In genomic region chr2:163659431-163659830, GRCm38 (mm10) we compare ENCODE assay signal across 8 mouse cellular contexts. TPM values are rescaled to one million over a fixed set of nuclear protein-coding genes. Genes with fewer than 3 reads are reported as not detected.
DNase-seq lines count a peak whose midpoint lies in the region; ATAC-seq and TF ChIP-seq lines count a peak whose summit lies in the region.

No protein-coding gene starts in this region.

- no peaks in the 10 kb centered on the region for H3K36me3 ChIP-seq in hindbrain, embryonic 15.5 days
- H3K36me3 ChIP-seq in midbrain, embryonic 16.5 days (ENCODE audit: control insufficient read depth, insufficient read depth, low read length): no peaks in the 10 kb centered on the region

- TF ChIP-seq CTCF in left cerebral cortex, adult 2 months (IDR thresholded peaks at IDR 0.05): no peak

- no peak for ATAC-seq in hindbrain, embryonic 15.5 days (ENCODE audit: low FRiP score, low read depth)
- no peak for ATAC-seq in midbrain, embryonic 16.5 days

- H3K9me3 ChIP-seq in hindbrain, embryonic 15.5 days: no peaks in the 10 kb centered on the region
- H3K9me3 ChIP-seq in midbrain, embryonic 16.5 days (replicated peaks; ENCODE audit: control insufficient read depth, low read length, poor library complexity, severe bottlenecking): no peaks in the 10 kb centered on the region

- H3K4me3 ChIP-seq in left cerebral cortex, adult 2 months: peak overlapping the region; percentile 68
- peak overlapping the region; percentile 73 for H3K4me3 ChIP-seq in hindbrain, embryonic 15.5 days
- peak overlapping the region; percentile 96 for H3K4me3 ChIP-seq in midbrain, embryonic 16.5 days (ENCODE audit: low read depth, low read length)

- H3K4me1 ChIP-seq in hindbrain, embryonic 15.5 days (replicated peaks): peaks cover 27% of the 10 kb centered on the region
- peaks cover 23% of the 10 kb centered on the region for H3K4me1 ChIP-seq in midbrain, embryonic 16.5 days (ENCODE audit: control insufficient read depth, insufficient read depth, low read length)

- no peak overlapping the region for H3K9ac ChIP-seq in hindbrain, embryonic 15.5 days
- no peak overlapping the region; the same call in 1 of the 2 replicates for H3K9ac ChIP-seq in midbrain, embryonic 16.5 days (ENCODE audit: low read depth, low read length)

- H3K4me2 ChIP-seq in hindbrain, embryonic 15.5 days: peak overlapping the region; percentile 60
- H3K4me2 ChIP-seq in midbrain, embryonic 16.5 days (ENCODE audit: low read length): peak overlapping the region; percentile 75

- 85% methylated on average over 12 of the region's 12 CpGs for WGBS in hindbrain, embryonic 15.5 days
- WGBS in midbrain, embryonic 16.5 days: 81% methylated on average over 12 of the region's 12 CpGs

- intact Hi-C loops in left cerebral cortex, adult 2 months (cut with DNase I): no loop called here
- intact Hi-C loops in left cerebral cortex, postnatal 36 days (cut with DNase I): loop anchor here (2.0 kb wide), 2 partner anchors 15 to 59 kb away; partner anchors contain the start of gene Serinc3

- peak overlapping the region; percentile 92 for H3K27ac ChIP-seq in left cerebral cortex, adult 2 months
- no peak overlapping the region for H3K27ac ChIP-seq in hindbrain, embryonic 15.5 days (replicated peaks)
- H3K27ac ChIP-seq in midbrain, embryonic 16.5 days (ENCODE audit: low read length): no peak overlapping the region

- no peak for DNase-seq in left cerebral cortex, adult 2 months (ENCODE audit: extremely low spot score in 1 of 2, low spot score in 2 of 2)
- no peak for DNase-seq in left cerebral cortex, postnatal 36 days (ENCODE audit: low spot score in 2 of 2)
- peak; percentile 47 for DNase-seq in brain, adult 2 months (ENCODE audit: low read depth, low spot score)
- DNase-seq in adrenal gland, postnatal 14 days: no peak
- no peak for DNase-seq in urinary bladder, postnatal 25 days (ENCODE audit: low spot score)
- no peak for DNase-seq in cerebellum, adult 9-10 months

- H3K27me3 ChIP-seq in hindbrain, embryonic 15.5 days: no peaks in the 10 kb centered on the region
- no peaks in the 10 kb centered on the region for H3K27me3 ChIP-seq in midbrain, embryonic 16.5 days (ENCODE audit: control insufficient read depth, insufficient read depth, low read depth, low read length)

RNA-seq across cellular contexts. Expression of gene Pkig, which starts 1.2 kb away (rescaled TPM):
- 100 to 1,000 TPM; 126 to 129 TPM for total RNA-seq in left cerebral cortex, adult 2 months (2021)
- total RNA-seq in left cerebral cortex, postnatal 36 days (2021): 100 to 1,000 TPM; 135 to 144 TPM
- polyA plus RNA-seq in hindbrain, embryonic 15.5 days (2015; fragmentation: Nextera tagmentation; extraction: Ambion mirVana): 109 and 115 TPM in 2 replicates
- 134 TPM in 2 replicates for polyA plus RNA-seq in midbrain, embryonic 16.5 days (2015; fragmentation: Nextera tagmentation; extraction: Ambion mirVana)
- total RNA-seq in adrenal gland, postnatal 14 days (2021): 44.2 and 46.9 TPM in 2 replicates

RNA-seq across cellular contexts. Expression of gene Serinc3, which starts 14.5 kb away (rescaled TPM):
- total RNA-seq in left cerebral cortex, adult 2 months (2021): 100 to 1,000 TPM; 213 to 234 TPM
- 100 to 1,000 TPM; 224 to 251 TPM for total RNA-seq in left cerebral cortex, postnatal 36 days (2021)
- 31.2 and 33.5 TPM in 2 replicates for polyA plus RNA-seq in hindbrain, embryonic 15.5 days (2015; fragmentation: Nextera tagmentation; extraction: Ambion mirVana)
- polyA plus RNA-seq in midbrain, embryonic 16.5 days (2015; fragmentation: Nextera tagmentation; extraction: Ambion mirVana): 35.6 and 36.4 TPM in 2 replicates
- total RNA-seq in adrenal gland, postnatal 14 days (2021): 390 and 468 TPM in 2 replicates

RNA-seq across cellular contexts. Expression of gene Ttpal, which starts 57.3 kb away (rescaled TPM):
- 10 to 100 TPM; 69.9 to 81.2 TPM for total RNA-seq in left cerebral cortex, adult 2 months (2021)
- total RNA-seq in left cerebral cortex, postnatal 36 days (2021): 10 to 100 TPM; 63.0 to 70.7 TPM
- polyA plus RNA-seq in hindbrain, embryonic 15.5 days (2015; fragmentation: Nextera tagmentation; extraction: Ambion mirVana): 41.2 and 41.6 TPM in 2 replicates
- polyA plus RNA-seq in midbrain, embryonic 16.5 days (2015; fragmentation: Nextera tagmentation; extraction: Ambion mirVana): 43.7 and 48.7 TPM in 2 replicates
- 29.9 and 33.4 TPM in 2 replicates for total RNA-seq in adrenal gland, postnatal 14 days (2021)
